Mouse (Mus musculus) thymus, postnatal 0 days (tissue): Measurements from ENCODE around the gene Zfp952. TPM values are rescaled to one million over a fixed set of nuclear protein-coding genes. Genes with fewer than 3 reads are reported as not detected.
"Not testable (repeated sequence)": the region's sequence is repeated elsewhere in the genome, so short reads cannot be mapped to it uniquely, and the experiment has no call there.

Experiments used
- DNase-seq: peaks from one replicate; pipeline ENCODE4 v3.0.0-alpha.2; 2015; ENCODE audit warnings: low spot score
- polyA plus RNA-seq: library from polyadenylated mRNA; unstranded; fragments of >200 nt; fragmentation: Nextera tagmentation; extraction: Ambion mirVana; gene quantifications from 2 replicates; pipeline ENCODE4 v1.2.1, GENCODE M21; 2015

Gene Zfp952
- 10.6 and 11.0 TPM in 2 replicates for polyA plus RNA-seq

- peak; percentile 91 for DNase-seq
Measured at GRCm38 (mm10) chr17:32992699-32993474, at the start of gene Zfp952. Zfp952 (plus strand) TSS chr17:32993129.

- no peak for DNase-seq
Measured at GRCm38 (mm10) chr17:32943661-32944060, 49.3 kb upstream of the Zfp952 start.

- peak; percentile 54 for DNase-seq
Measured at GRCm38 (mm10) chr17:32944402-32945035, 48.4 kb upstream of the Zfp952 start.

GRCm38 (mm10) chr17:32946716-32947115 lies 46.2 kb upstream of the Zfp952 start:
- DNase-seq: no peak

- DNase-seq: peak; percentile 89
Measured at GRCm38 (mm10) chr17:32947215-32947914, 45.6 kb upstream of the Zfp952 start, which contains the start of gene Cyp4f13. Cyp4f13 (minus strand) TSS chr17:32947402.

GRCm38 (mm10) chr17:32950136-32950535 lies 42.8 kb upstream of the Zfp952 start:
- DNase-seq: no peak

- no peak for DNase-seq
Measured at GRCm38 (mm10) chr17:32951006-32951405, 41.9 kb upstream of the Zfp952 start.

- peak; percentile 72 for DNase-seq
Measured at GRCm38 (mm10) chr17:32951441-32951840, 41.5 kb upstream of the Zfp952 start.

- DNase-seq: no peak
Measured at GRCm38 (mm10) chr17:32965253-32965622, 27.7 kb upstream of the Zfp952 start.

- peak; percentile 94 for DNase-seq
Measured at GRCm38 (mm10) chr17:32965623-32966290, 27.2 kb upstream of the Zfp952 start, which contains the start of gene Zfp472. Zfp472 (plus strand) TSS chr17:32965814.

GRCm38 (mm10) chr17:32981361-32981760 lies 11.6 kb upstream of the Zfp952 start:
- no peak for DNase-seq

GRCm38 (mm10) chr17:32986301-32986700 lies 6.6 kb upstream of the Zfp952 start:
- no peak for DNase-seq

- DNase-seq: peak; percentile 33
Measured at GRCm38 (mm10) chr17:32991965-32992698, 797 bp upstream of the Zfp952 start.

GRCm38 (mm10) chr17:32998492-32998891 lies 5.6 kb downstream of the Zfp952 start:
- no peak for DNase-seq

GRCm38 (mm10) chr17:33008337-33008736 lies 15.4 kb downstream of the Zfp952 start:
- DNase-seq: peak; percentile 41

GRCm38 (mm10) chr17:33020434-33020833 lies 27.5 kb downstream of the Zfp952 start:
- DNase-seq: not testable (repeated sequence)

GRCm38 (mm10) chr17:33032376-33032775 lies 39.4 kb downstream of the Zfp952 start:
- DNase-seq: no peak

GRCm38 (mm10) chr17:33032900-33033891 lies 40.3 kb downstream of the Zfp952 start, which contains the start of gene Zfp763:
Zfp763 (minus strand) TSS chr17:33033402.
- DNase-seq: peak; percentile 80
